Mouse (Mus musculus) Muller cell, postnatal 12 days (primary cell): ENCODE data around the gene Il17d.

Experiments used
- DNase-seq: peaks from one replicate; pipeline ENCODE4 v3.0.0-alpha.2; 2015; ENCODE audit errors: inconsistent ontology term

The Il17d gene

GRCm38 (mm10) chr14:57534961-57535360 is 10.4 kb downstream of the Il17d start:
- peak; percentile 80 for DNase-seq

- DNase-seq, result peak; percentile 73
Measured at GRCm38 (mm10) chr14:57535646-57536045, 11.1 kb downstream of the Il17d start.

- no peak for DNase-seq
Measured at GRCm38 (mm10) chr14:57536820-57537219, 12.2 kb downstream of the Il17d start.

GRCm38 (mm10) chr14:57537261-57538015 is 12.9 kb downstream of the Il17d start:
- peak; percentile 89 for DNase-seq

GRCm38 (mm10) chr14:57540683-57541082 is 16.1 kb downstream of the Il17d start:
- no peak for DNase-seq

GRCm38 (mm10) chr14:57542231-57542630 is 17.7 kb downstream of the Il17d start:
- DNase-seq, result no peak

GRCm38 (mm10) chr14:57543420-57544039 is 19.0 kb downstream of the Il17d start:
- no peak for DNase-seq

- DNase-seq, result no peak
Measured at GRCm38 (mm10) chr14:57545526-57545925, 20.9 kb downstream of the Il17d start.

- DNase-seq, result no peak
Measured at GRCm38 (mm10) chr14:57546131-57546530, 21.6 kb downstream of the Il17d start.

GRCm38 (mm10) chr14:57546557-57547021 is 22.0 kb downstream of the Il17d start:
- no peak for DNase-seq

- no peak for DNase-seq
Measured at GRCm38 (mm10) chr14:57547062-57547461, 22.5 kb downstream of the Il17d start.

GRCm38 (mm10) chr14:57552945-57553344 is 28.4 kb downstream of the Il17d start:
- no peak for DNase-seq

GRCm38 (mm10) chr14:57554434-57554833 is 29.9 kb downstream of the Il17d start:
- no peak for DNase-seq

- no peak for DNase-seq
Measured at GRCm38 (mm10) chr14:57555471-57556070, 31.0 kb downstream of the Il17d start.

- no peak for DNase-seq
Measured at GRCm38 (mm10) chr14:57556922-57557321, 32.3 kb downstream of the Il17d start.

- DNase-seq, result no peak
Measured at GRCm38 (mm10) chr14:57565626-57566025, 41.0 kb downstream of the Il17d start.

- DNase-seq, result peak; percentile 96
Measured at GRCm38 (mm10) chr14:57571155-57572133, 46.9 kb downstream of the Il17d start, which contains the start of gene Eef1akmt1. Gene Eef1akmt1 (minus strand): TSS chr14:57571612.

GRCm38 (mm10) chr14:57574792-57575587 is 50.4 kb downstream of the Il17d start:
- no peak for DNase-seq

GRCm38 (mm10) chr14:57576364-57577060 is 51.9 kb downstream of the Il17d start:
- no peak for DNase-seq

- no peak for DNase-seq
Measured at GRCm38 (mm10) chr14:57591830-57592229, 67.3 kb downstream of the Il17d start.
